In genomic region chr2:85238068-85238667, GRCm38 (mm10) we compare ENCODE assay signal across 16 mouse cellular contexts. TPM values are rescaled to one million over a fixed set of nuclear protein-coding genes. Genes with fewer than 3 reads are reported as not detected.
DNase-seq lines count a peak whose midpoint lies in the region; ATAC-seq and TF ChIP-seq lines count a peak whose summit lies in the region.
"Had no signal": no experiment of that assay in that cellular context is flagged by ENCODE, and none has a peak within 500 bp of the region (broad histone marks: within the 10 kb centered on the region; RNA-seq: fewer than 3 reads in every experiment).

No protein-coding gene starts in this region.

- peaks cover 13% of the 10 kb centered on the region; the same call in 1 of the 2 replicates for H3K4me1 ChIP-seq in heart, postnatal 0 days (ENCODE audit: control insufficient read depth, insufficient read depth)
- H3K4me1 ChIP-seq: hindbrain, embryonic 15.5 days; liver, embryonic 12.5 days had no signal

- no peak for TF ChIP-seq CTCF in heart, postnatal 0 days (IDR thresholded peaks at IDR 0.05; ENCODE audit: low read depth)

- ATAC-seq in heart, postnatal 0 days (ENCODE audit: insufficient read depth, low read depth), result peak; percentile 69
- ATAC-seq in activated CD4-positive, CD25-positive, alpha-beta regulatory T cell, adult 4 months, result no peak
- ATAC-seq: liver, embryonic 12.5 days; Patski had no signal

- no peak overlapping the region for H3K4me3 ChIP-seq in heart, postnatal 0 days (ENCODE audit: low read depth, low read length)
- H3K4me3 ChIP-seq: hindbrain, embryonic 15.5 days; liver, embryonic 12.5 days; myocyte had no signal

- no peak overlapping the region for H3K9ac ChIP-seq in heart, postnatal 0 days (replicated peaks; ENCODE audit: low read depth, low read length)
- H3K9ac ChIP-seq: hindbrain, embryonic 15.5 days; liver, embryonic 12.5 days had no signal

- H3K36me3 ChIP-seq in heart, postnatal 0 days (replicated peaks; ENCODE audit: control insufficient read depth, insufficient read depth, low read length), result no peaks in the 10 kb centered on the region
- H3K36me3 ChIP-seq: hindbrain, embryonic 15.5 days; liver, embryonic 12.5 days had no signal

- no peak overlapping the region for H3K4me2 ChIP-seq in heart, postnatal 0 days (ENCODE audit: low read depth, low read length)
- H3K4me2 ChIP-seq: hindbrain, embryonic 15.5 days; liver, embryonic 12.5 days had no signal

- peak; percentile 33 to 51 for DNase-seq in cerebellum, postnatal 10 days
- no peak for DNase-seq in cerebellum, adult 8-10 months
- peak; percentile 9 for DNase-seq in kidney, adult 9 months
- no peak for DNase-seq in kidney, adult 8-10 months
- peak; percentile 60 to 75 for DNase-seq in heart, adult 18-20 months
- peak; percentile 62 for DNase-seq in heart, postnatal 0 days (ENCODE audit: low spot score)
- no peak for DNase-seq in adrenal gland, postnatal 4 days (ENCODE audit: low spot score in 2 of 2)
- DNase-seq: adrenal gland, adult 8-10 months; cerebellum, postnatal 25 days; thymus, postnatal 14 days had no signal

- no peak for TF ChIP-seq EP300 in heart, postnatal 0 days (IDR thresholded peaks at IDR 0.05; ENCODE audit: low read depth)

- 18% methylated on average over 4 of the region's 4 CpGs for WGBS in heart, postnatal 0 days

- H3K27me3 ChIP-seq in heart, postnatal 0 days (ENCODE audit: control insufficient read depth, insufficient read depth, low read length), result no peaks in the 10 kb centered on the region
- H3K27me3 ChIP-seq: hindbrain, embryonic 15.5 days; liver, embryonic 12.5 days; Patski had no signal

- no peaks in the 10 kb centered on the region for H3K9me3 ChIP-seq in heart, postnatal 0 days (replicated peaks; ENCODE audit: control insufficient read depth, low read length)
- H3K9me3 ChIP-seq: hindbrain, embryonic 15.5 days; liver, embryonic 12.5 days had no signal

- peak overlapping the region; percentile 55 for H3K27ac ChIP-seq in heart, postnatal 0 days (ENCODE audit: low read depth)
- H3K27ac ChIP-seq: hindbrain, embryonic 15.5 days; liver, embryonic 12.5 days had no signal

RNA-seq across cellular contexts. Expression of gene Lrrc55, which starts 41.2 kb away (rescaled TPM):
- total RNA-seq in heart, adult 18-20 months (2021), result 1 to 10 TPM; 1.2 to 1.5 TPM
- 0.35 and 0.38 TPM in 2 replicates for total RNA-seq in heart, postnatal 0 days (2014; rRNA removed; ENCODE audit: low replicate concordance)
- 0.40 and 0.52 TPM in 2 replicates for polyA plus RNA-seq in heart, postnatal 0 days (2015; fragmentation: Nextera tagmentation; extraction: Ambion mirVana)
- 10 to 100 TPM; 13.2 to 14.9 TPM for total RNA-seq in adrenal gland, postnatal 4 days (2021)
- polyA plus RNA-seq in activated CD4-positive, CD25-positive, alpha-beta regulatory T cell, adult 4 months (2017; shearing (Covaris generic)), result not detected
- total RNA-seq: megakaryocyte, adult 5-6 weeks had no signal

Comparison
In these comparisons a context has a peak if more than half of its experiments do, and no peak if none do; other contexts are left out.
1. DNase-seq: peak in cerebellum, postnatal 10 days (2 of 2), kidney, adult 9 months (single experiment), heart, adult 18-20 months (2 of 2) and heart, postnatal 0 days (single experiment); none in cerebellum, adult 8-10 months (single experiment), kidney, adult 8-10 months (0 of 2) and adrenal gland, postnatal 4 days (0 of 2).
2. RNA of gene Lrrc55, which starts 41.2 kb away (total RNA-seq): 13.2 to 14.9 TPM in adrenal gland, postnatal 4 days; 1.2 to 1.5 TPM in heart, adult 18-20 months and 0.35 to 0.38 TPM in heart, postnatal 0 days; every median in the first group is over 4 times any median in the second.